Mouse (Mus musculus) layer of hippocampus, adult 11-12 months (tissue): ENCODE data around the gene Qtrt1.

Source experiments
- DNase-seq: peaks from one replicate; pipeline ENCODE4 v3.0.0; 2022; ENCODE audit warnings: low spot score

Gene Qtrt1

GRCm38 (mm10) chr9:21419646-21420045 is 8.0 kb downstream of the Qtrt1 start:
- no peak for DNase-seq

GRCm38 (mm10) chr9:21424631-21425555 is 13.3 kb downstream of the Qtrt1 start, which contains the start of gene Dnm2:
Gene Dnm2 (plus strand): TSS chr9:21424908.
- DNase-seq, result peak; percentile 100

DNA sequence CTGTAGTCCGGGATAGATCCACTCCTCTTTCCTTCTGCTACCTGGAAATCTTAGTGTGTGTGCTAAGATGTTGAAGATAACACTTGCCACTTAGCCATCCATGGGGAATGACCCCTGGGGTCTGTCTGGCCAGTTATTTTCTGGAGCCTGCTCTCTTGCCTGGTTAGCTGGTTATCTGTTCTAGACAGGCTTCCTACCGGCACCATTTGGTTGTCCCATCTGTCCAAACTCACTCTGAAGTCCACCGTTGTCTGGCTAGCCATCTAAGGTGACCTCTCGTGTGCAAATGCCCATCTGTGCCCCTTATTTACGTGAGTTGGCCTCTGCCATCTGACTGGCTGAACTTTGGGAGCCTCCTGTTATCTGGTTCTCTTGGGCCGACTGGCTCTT is 13.9 kb downstream of the Qtrt1 start:
- DNase-seq, result no peak

- no peak for DNase-seq
Observed at GRCm38 (mm10) chr9:21426013-21426412, 14.4 kb downstream of the Qtrt1 start.

DNA sequence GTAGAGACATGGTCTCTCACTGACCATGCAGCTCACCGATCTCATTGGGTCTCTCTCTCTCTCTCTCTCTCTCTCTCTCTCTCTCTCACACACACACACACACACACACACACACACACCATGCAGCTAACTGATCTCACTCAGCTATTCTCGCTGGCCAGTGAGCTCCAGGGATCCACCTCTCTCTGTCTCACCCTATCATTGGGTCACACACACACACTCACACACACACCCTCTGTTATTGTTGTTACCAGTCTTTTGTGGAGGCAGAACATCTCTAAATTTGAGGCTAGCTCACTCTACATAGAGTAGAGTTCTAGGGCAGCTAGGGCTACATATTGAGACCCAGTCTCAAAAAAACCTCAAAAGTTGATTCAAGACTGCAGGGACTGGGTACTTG is 14.9 kb downstream of the Qtrt1 start:
- no peak for DNase-seq

DNA sequence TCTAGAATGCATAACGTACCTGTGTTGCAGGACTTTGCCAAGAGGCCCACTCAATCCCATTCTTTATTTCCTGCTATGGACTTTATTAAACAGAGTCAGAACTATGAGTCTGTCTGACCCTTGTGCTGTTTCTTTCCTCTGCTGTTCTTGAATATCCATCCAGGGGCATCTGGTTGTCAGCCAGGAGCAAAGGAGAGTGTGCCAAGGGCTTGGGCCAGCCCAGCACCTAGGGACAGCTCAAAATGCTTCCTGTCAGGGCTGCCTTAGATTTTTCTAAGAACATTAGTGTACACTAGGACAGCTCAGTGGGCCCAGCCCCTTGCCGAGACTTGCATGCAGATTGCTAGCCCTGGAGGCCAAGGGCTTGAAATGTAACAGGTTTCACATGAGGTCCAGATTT is 16.1 kb downstream of the Qtrt1 start:
- DNase-seq, result no peak

GRCm38 (mm10) chr9:21428178-21428577 is 16.5 kb downstream of the Qtrt1 start:
- DNase-seq, result no peak

DNA sequence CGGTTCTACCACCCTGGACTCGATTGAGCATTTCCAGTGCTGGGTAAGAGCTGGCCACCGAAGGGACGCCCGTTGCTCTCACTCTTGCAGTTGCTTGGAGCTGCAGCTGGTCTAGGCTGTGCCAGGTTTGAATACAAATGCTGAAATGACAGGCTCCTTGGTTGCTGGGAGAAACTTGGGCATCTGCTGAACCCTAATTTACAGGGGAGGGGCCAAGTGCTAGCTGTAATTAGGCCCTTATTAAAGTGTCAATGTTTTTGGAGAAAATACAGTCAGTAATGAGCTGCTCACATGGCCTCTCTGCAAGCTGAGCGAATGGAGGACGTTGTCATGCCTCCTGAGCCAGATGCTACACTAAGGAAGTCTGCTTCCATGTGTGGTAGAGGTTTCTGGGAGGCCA is 19.1 kb downstream of the Qtrt1 start:
- DNase-seq, result no peak

DNA sequence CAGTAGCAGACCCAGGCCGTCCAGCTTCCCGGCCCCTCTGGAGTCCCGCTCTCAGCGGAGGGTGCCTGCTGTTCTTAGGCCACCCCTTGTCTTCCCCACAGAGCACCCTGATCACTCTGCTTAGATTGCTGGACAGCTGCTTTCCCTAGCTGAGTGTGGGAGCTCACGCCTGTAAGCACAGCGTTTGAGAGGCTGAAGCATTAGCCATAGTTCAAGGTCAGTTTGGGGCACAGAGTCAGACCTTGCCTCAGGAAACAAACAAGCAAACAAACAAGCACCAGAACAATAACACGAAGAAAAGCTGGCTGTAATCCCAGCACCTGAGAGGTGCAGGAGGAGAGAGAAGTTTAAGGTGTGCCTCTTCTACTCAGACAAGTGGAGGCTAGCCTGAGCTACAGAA is 20.4 kb downstream of the Qtrt1 start:
- DNase-seq, result no peak

DNA sequence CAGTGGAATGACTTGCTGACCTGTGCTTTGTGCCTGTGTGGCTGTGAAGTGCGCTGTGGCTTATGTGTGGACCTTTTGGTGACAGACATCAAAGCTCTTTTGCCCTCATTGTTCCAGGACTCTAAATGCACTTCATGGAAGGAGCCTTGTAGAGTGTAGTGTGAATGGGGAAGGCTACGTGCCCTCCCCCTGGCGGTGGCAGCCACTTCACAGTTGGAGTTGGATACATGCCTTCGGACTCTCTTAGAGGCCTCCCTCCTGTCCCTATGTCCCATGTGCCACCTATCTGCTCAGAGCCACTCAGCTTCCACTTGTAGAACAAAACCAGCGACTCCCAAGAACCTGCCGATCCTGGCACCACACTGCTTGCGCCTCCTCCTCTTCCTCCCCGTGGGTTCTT is 22.1 kb downstream of the Qtrt1 start:
- DNase-seq, result no peak

GRCm38 (mm10) chr9:21434410-21434809 is 22.8 kb downstream of the Qtrt1 start:
- no peak for DNase-seq

GRCm38 (mm10) chr9:21435777-21436635 is 24.4 kb downstream of the Qtrt1 start:
- no peak for DNase-seq

DNA sequence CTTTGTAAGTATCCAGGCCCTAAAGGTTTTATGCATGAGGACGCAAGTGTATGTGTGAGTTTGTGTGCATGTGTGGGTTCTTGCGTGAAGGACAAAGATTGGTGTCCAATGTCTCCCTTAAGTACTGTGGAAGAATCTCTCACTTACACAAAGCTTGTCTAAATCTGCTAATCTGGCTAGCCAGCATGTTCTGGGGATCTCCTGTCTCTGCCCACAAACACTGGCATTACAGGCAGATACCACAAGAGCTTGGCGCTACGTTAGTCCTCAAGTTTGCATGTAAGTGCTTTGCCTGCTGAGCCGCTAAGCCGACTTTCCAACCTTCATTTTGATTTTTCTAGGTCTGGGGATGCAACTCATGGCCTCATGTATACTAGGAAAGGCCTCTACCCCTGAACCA is 25.9 kb downstream of the Qtrt1 start:
- DNase-seq, result no peak

DNA sequence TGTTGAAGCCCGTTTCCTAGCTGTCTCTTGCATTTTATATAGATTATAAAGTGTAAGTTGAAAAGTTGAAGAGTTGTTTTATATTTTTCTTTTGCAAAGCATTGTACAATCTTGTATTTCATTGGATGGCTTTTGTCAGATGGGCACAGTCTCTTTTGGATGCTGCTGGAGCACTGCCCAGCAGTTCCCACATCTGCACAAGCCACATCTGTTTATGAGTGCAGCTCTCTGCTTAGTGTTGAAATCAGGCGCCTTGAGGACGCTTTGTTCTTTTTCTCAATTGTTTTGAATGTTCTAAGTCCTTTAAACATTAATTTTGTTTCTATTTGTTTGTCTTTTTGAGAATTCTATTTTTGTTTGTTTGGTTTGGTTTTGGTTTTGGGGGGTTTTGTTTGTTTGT is 26.6 kb downstream of the Qtrt1 start:
- peak; percentile 68 for DNase-seq

DNA sequence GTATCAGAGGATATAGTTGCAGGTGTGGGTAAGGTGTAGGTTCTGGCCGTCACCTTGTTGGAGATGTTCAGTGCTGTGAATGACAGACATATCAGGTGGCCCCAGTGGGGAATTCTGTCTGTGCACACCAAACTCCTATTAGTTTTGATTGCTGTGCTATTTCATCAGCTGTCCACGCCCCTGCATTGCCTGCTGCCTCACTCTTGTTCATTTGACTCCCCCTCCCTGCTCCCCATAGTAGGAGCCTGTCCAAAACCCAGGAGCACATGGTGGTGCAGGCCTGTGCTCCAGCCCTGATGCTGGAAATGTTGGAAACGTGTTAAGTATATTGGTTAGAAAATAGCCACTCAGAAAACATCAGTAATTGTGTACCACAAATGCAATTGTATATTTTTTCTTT is 27.8 kb downstream of the Qtrt1 start:
- no peak for DNase-seq

- DNase-seq, result no peak
Observed at GRCm38 (mm10) chr9:21439914-21440313, 28.3 kb downstream of the Qtrt1 start.

GRCm38 (mm10) chr9:21440387-21440786 is 28.8 kb downstream of the Qtrt1 start:
- no peak for DNase-seq

DNA sequence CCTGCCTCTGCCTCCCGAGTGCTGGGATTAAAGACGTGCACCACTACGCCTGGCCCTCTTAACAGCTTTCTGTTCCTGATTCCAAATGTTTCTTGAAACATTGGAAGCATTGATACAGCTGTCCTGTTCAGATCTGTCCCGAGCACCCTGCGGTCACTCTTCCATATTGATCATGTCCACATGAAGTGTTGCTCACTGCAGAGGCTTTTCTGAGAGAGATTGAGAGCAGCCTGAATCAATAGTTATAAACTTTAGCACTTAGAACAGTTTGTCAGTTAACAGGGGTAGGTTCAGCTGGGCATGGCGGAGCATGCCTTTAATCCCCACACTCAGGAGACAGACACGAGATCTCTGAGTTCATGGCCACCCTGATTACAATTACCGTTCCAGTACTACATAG is 32.2 kb downstream of the Qtrt1 start:
- no peak for DNase-seq

DNA sequence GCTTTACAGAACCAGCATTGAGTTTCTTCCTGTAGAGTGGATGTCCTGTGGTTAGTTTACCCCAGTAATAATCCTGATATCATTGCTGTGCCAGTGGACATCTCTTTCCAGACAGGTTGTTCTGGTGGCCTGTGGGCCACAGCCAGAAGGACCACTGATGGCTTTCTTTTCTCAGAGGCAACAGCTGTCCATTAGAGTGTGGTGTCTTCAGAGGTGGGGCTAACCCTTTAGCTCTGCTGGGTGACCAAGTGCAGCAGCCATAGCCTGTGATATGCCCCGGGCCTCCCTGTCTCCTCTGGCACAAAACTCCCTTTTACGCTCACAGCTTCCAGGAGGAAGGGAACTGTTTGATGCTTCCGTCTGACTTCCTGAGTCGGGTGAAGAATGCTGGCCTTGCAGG is 32.9 kb downstream of the Qtrt1 start:
- no peak for DNase-seq

DNA sequence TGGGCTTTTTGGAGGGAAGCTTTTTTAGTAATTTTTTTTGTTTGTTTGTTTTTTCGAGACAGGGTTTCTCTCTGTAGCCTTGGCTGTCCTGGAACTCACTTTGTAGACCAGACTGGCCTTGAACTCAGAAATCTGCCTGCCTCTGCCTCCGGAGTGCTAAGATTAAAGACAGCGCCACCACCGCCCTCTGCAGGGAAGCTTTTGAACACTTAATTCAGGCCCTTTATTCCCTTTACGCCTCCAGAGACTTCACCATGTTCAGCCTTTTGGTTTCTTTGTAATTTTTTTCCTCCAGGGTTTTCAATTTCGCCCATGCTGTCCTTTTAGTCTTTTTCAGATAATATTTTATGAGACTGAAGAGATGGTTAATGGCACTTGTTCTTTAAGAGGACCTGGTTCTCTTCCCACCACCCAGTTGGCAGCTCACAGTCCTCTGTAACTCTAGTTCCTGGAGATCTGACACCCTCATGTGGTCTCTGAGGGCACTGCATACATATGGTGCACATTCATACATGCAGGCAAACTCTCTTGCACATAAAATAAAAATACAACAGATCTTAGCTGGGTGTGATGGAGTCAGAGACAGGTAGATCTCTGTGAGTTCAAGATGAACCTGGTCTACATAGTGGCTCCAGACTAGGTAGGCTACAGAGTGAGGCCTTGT is 33.6 kb downstream of the Qtrt1 start:
- DNase-seq, result no peak

DNA sequence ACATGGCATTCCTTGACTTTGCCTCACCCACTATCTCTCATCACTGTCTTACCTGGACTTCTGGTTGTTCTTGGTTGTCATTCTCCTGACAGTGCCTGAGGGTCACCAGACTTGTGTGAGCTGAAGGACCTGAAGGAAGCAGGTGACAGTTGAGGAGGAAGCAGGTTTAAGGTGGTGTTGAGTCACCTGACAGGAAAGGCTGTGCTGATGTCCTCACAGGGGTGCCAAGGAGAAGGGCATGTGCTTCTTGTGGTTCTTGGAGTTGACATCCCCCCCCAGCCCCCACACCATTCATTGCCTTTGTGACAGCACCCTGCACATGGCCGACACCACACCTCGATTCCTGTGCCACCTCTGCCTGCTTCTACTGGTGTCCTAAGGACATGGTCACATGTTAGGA is 36.1 kb downstream of the Qtrt1 start:
- no peak for DNase-seq

DNA sequence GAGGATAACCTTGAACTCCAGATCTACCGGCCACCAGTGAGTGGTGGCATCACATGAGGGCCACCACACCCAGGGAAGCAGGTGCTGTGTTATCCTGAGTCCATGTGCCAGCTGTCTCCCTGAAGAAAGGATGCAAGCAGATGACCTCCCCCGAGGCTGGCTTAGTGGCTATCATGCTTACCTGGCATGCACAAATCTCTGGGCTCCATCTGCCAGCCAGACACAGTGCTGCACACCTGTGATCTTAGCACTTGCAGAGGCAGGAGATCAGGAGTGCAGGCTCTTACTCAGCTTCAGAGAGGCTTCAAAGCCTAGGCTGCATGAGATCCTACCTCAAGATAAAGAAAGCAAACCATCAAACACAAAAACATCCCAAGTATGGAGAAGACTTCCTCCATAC is 38.1 kb downstream of the Qtrt1 start:
- no peak for DNase-seq

GRCm38 (mm10) chr9:21450270-21450669 is 38.6 kb downstream of the Qtrt1 start:
- no peak for DNase-seq
